Mouse (Mus musculus) c-Kit-positive CD71-positive TER-119-negative erythroid progenitor cells, embryonic 14.5 days (primary cell): ENCODE results near the gene Gm28778.
"Not testable (repeated sequence)": the region's sequence is repeated elsewhere in the genome, so short reads cannot be mapped to it uniquely, and the experiment has no call there.

Experiments
- DNase-seq: peaks from one replicate; pipeline ENCODE4 v3.0.0-alpha.2; 2013; ENCODE audit warnings: low read depth

The Gm28778 gene

GRCm38 (mm10) chr1:53296581-53297383, at the start of gene Gm28778, which contains the start of the genes Pms1 and Ormdl1:
Gene Gm28778 (plus strand): TSS chr1:53297111.
Gene Pms1 (minus strand): TSS chr1:53297018.
Gene Ormdl1 (plus strand): TSS chr1:53297095.
- peak; percentile 86 for DNase-seq

DNA sequence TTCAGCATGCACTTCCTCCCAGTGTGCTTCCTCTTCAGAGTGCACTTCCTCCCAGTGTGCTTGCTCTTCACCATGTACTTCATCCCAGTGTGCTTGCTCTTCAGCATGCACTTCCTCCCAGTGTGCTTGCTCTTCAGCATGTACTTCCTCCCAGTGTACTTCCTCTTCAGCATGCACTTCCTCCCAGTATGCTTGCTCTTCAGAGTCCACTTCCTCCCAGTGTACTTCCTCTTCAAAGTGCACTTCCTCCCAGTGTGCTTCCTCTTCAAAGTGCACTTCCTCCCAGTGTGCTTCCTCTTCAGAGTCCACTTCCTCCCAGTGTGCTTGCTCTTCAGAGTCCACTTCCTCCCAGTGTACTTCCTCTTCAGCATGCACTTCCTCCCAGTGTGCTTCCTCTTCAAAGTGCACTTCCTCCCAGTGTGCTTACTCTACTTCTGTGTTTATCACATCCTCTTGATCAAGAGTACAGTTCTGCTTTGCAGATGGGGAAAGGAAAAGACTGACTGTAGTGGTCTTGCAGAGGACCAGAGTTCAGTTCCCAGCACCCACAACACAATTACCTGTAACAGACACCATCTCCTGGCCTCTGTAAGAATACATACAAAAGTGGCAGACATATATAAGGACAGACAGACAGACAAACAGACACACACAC, 31.8 kb upstream of the Gm28778 start:
- DNase-seq = not testable (repeated sequence)

DNA sequence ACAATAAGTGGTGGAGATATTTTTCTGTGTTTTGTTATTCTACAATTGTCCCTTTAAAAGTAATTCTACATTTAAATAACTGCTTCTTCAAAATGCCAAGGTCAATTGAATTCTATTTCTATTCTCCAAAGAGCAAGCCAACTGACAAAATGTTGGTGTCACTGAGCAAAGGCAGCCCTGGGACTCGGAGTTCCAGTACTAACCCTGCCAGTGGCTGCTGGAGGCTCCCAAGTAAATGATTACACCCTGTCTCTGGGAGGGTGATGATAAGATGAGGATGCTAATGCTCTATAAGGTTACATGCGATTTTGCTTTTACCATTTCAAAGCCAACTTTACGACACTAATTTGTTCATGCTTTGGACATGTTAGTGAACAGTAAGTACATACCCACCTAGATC, 27.0 kb upstream of the Gm28778 start:
- no peak for DNase-seq

GRCm38 (mm10) chr1:53272646-53273045, 24.3 kb upstream of the Gm28778 start:
- DNase-seq = no peak

GRCm38 (mm10) chr1:53291197-53291596, 5.7 kb upstream of the Gm28778 start:
- no peak for DNase-seq

GRCm38 (mm10) chr1:53300506-53300905, 3.6 kb downstream of the Gm28778 start:
- no peak for DNase-seq

DNA sequence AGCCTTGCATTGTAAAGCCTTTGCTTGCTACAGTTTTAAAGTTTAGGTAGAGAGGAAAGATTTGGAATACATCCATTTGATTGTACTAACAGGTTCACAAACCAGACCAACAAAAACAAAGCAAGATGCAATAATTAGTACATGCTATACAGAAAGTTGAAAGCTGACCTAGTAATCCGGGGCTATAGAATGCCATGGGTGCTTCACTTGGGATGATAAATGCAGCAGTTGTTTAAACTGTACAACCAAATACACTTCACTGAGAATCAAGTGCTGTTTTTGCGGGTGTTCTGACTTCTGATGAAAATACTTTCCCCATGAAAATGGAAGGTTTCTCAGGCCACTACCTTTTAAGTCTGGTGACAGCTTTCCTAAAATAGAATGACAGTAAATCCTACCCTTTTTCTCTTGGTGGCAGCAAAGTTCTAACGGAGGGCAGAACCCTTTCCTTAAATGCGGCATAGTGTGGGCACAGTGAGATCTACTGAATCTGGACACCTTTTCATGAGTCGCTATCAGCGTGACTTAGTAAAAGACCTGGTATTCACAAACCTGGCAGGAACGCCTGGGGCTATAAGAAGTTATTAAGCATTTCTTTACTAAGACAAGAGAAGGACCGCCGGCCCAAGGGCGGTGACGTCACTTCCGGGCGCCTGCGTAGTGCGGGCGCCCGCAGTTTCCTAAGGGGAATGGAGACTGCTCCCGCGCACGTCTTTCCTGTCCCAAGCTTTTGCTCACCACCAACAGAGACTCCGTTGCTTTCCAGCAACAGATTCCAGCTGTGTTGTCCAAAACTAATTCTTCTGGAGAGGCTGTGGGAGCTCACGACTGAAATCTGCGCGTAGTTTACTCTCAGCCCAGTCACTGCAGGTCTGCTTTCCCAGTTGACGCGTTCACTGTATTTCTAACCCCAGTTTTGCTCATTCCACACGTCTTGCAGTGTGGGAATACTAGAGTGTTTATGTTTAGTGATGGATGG, 16.4 kb downstream of the Gm28778 start, which contains the start of gene Osgepl1:
TSS of gene Osgepl1 (plus strand) at position 636 of the 979 bp plus-strand sequence.
- peak; percentile 76 for DNase-seq

DNA sequence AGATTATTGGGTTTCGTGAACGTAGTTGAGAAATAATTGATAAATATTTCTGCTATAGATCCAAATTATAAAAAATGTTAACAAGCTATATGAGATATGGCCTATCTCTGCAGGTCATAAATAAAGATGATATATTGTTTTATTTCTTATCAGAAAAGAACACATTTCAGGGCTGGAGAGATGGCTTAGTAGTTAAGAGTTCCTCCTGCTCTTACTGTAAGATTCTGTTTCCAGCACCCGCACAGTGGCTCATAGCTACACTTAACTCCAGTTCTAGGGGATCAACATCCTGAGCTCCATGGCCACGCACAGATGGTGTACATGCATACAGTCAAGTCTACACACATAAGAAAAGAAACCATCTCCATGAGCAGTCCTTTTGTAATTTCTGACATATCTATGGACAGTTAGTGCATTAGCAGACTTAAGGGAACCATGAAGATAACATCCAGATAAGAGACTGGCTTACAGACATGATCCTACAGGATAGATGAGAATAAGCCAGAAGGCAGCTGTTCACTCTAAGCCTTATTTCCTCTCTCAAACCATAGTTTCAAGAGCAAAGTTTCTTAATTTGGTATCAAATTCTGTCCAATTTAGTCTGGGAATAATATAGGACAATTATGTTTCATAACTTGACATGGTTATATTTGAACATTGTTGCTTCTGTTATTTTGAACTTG, 24.9 kb downstream of the Gm28778 start:
- DNase-seq = no peak

DNA sequence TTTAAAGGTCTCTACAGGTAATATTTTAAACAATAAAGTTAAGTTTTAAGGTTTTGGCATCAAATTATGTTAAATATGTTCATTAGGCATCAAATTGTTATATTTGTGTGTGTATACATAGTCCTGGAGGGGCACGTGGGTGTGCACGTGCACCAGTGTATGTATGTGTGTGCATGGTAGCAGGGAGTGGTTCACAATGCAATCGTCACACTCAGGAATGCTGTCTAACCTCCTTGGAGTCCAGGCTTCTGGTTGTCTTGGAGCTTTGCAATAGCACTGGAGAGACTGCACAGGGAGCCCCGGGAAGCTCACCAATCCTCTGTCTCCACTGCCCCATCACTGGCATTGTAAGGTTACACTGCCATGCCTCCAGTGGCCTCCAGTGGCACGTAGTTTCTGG, 26.3 kb downstream of the Gm28778 start:
- DNase-seq = no peak

GRCm38 (mm10) chr1:53324277-53324676, 27.4 kb downstream of the Gm28778 start:
- DNase-seq = no peak

DNA sequence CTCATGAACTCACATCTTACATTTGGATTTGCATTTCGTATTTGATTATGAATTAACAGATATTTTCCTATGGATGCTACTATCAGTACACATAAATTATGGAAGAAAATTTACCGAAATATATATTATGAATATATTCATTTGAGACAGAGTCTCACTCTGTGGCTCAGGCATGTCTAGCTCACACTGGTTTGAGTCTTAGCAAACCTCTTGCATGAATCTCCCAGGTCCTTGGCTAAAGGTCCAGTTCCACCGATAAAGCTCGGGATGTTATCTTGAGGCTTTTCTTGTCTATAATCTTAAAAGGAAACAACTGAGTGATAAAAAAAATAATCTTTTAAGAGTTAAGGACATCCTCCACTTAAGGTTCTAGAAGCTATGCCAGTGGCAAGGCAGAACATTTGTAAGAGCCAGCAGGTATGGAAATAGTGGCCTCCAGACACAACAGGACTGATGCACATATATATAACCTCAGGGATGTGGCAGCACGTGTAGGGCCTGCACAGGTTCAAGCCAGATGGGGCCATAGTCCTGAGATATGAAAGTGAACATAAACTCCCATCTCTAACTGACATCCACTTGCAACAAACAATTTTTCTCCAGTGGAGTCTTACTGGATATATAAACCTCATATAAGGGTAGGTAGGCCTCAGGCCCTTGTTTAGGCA, 28.1 kb downstream of the Gm28778 start:
- no peak for DNase-seq

- not testable (repeated sequence) for DNase-seq
Observed at GRCm38 (mm10) chr1:53333527-53333926, 36.6 kb downstream of the Gm28778 start.

GRCm38 (mm10) chr1:53335465-53335864, 38.6 kb downstream of the Gm28778 start:
- no peak for DNase-seq

- DNase-seq = not testable (repeated sequence)
Observed at GRCm38 (mm10) chr1:53337403-53337802, 40.5 kb downstream of the Gm28778 start.

GRCm38 (mm10) chr1:53341071-53341470, 44.2 kb downstream of the Gm28778 start:
- no peak for DNase-seq

DNA sequence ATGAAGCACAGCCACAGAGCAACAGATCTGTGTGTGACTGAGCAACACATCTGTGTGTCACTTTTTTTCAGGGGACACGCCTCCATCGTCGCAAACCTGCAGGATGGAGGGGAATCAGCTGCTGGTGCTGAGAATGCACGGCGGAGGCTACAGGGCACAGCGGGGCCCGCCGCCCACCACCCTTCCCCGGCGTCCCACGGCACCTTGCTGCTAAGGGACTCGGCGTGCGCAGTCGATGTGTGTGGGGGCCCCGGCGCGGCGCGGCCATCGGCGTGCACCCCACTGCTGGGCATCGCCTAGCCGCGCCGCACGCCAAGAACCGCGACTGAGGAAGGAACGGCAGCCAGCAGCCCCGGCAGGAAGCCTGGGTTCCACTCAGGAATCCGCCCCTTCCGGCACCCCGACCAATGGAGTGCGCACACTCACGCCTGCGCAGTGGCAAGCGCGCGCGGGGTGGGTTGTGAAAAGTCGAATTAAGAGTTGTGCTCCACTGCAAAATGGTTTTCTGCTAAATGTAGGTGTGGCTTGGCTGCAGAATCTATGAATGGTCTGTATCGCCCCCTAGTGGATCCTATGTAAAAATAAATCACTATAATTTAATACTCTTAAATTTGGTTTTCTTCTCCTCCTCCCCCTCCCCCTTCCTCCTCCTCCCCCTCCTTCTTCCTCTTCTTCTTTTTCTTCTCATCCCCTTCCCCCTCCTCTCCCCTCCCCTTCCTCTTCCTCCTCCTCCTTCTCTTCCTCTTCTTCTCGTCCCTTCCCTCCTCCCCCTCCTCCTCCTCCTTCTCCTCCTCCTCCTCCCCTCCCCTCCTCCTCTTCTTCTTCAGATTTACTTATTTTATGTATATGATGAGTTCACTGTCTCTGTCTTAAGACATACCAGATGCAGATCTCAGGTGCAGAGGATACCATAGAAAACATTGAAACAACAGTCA, 55.7 kb downstream of the Gm28778 start, which contains the start of the genes Asdurf, Gm28551 and Asnsd1:
TSS of gene Asdurf (minus strand) at position 293 of the 935 bp plus-strand sequence.
TSS of gene Gm28551 (minus strand) at position 341 of the 935 bp plus-strand sequence.
TSS of gene Asnsd1 (minus strand) at position 426 of the 935 bp plus-strand sequence.
- DNase-seq = peak; percentile 96

- DNase-seq = no peak
Observed at GRCm38 (mm10) chr1:53358988-53359387, 62.1 kb downstream of the Gm28778 start.
